Mouse (Mus musculus) small intestine, adult 2 months (tissue): ENCODE measurements around the gene Sacm1l.

Experiments
- CTCF ChIP-seq: fragments of 200-500 bp; IDR thresholded peaks from 2 replicates; pipeline ENCODE4 v1.5.1; 2012; ENCODE audit warnings: low read depth, mild to moderate bottlenecking, control low read depth, inconsistent platforms, low read length, moderate library complexity, mixed read lengths; ENCODE audit not compliant: insufficient replicate concordance, insufficient read length; ENCODE audit errors: extremely low read depth
- POLR2A ChIP-seq: fragments of 200-500 bp; IDR thresholded peaks from 2 replicates; pipeline ENCODE4 v1.6.1; 2012; ENCODE audit warnings: low read depth, mild to moderate bottlenecking, control low read depth, inconsistent platforms, low read length, moderate library complexity

DNA sequence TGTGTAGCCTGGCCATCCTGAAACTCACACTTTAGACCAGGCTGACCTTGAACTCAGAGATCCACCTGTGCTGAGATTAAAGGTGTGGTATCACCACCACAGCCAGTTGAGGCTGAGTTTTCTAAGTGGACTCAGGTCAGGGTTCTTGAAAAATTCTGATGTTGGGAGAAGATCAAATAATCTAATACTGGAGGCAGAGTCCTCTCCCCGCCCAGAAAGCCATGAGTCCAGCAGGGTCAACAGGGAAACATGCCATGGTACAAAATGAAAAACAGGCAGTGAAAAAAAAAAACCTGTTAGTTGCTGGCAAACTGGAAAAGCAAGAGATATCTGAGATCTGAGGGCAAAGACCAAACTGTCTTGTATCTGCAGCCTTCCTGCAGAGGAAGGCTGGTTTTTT lies 110.5 kb downstream of the Sacm1l start:
- no peak for TF ChIP-seq CTCF
- no peak for TF ChIP-seq POLR2A
